Mouse (Mus musculus): ENCODE data around the gene Rpl6.

GRCm38 (mm10) chr5:121209755-121210600, 5.7 kb downstream of the Rpl6 start:
- TF ChIP-seq EP300 (IDR thresholded peaks at IDR 0.05; ENCODE audit: low read depth): no peak
- TF ChIP-seq CTCF (IDR thresholded peaks at IDR 0.05; ENCODE audit: low read depth): no peak
